Mouse (Mus musculus) neural tube, embryonic 15.5 days (tissue): ENCODE measurements around the gene Neil1. TPM values are rescaled to one million over a fixed set of nuclear protein-coding genes. Genes with fewer than 3 reads are reported as not detected.

Experiments
- ATAC-seq: fragments of 200-750 bp; cut with Nextera tagmentation; 2 replicates; pipeline ENCODE4 v1.8.0; 2017; ENCODE audit warnings: mild to moderate bottlenecking, moderate TSS enrichment, moderate library complexity; ENCODE audit not compliant: low FRiP score
- H3K27ac ChIP-seq: fragments of 300-500 bp; sonication (generic); replicated peaks from 2 replicates; pipeline ENCODE4 v1.5.1; 2015; ENCODE audit warnings: mild to moderate bottlenecking, inconsistent platforms
- H3K27me3 ChIP-seq: fragments of 300-500 bp; sonication (generic); replicated peaks from 2 replicates; pipeline ENCODE4 v1.6.1; 2015; ENCODE audit warnings: inconsistent platforms
- H3K36me3 ChIP-seq: fragments of 300-500 bp; sonication (generic); 2 replicates; pipeline ENCODE4 v1.6.1; 2015; ENCODE audit warnings: inconsistent platforms
- H3K4me1 ChIP-seq: fragments of 300-500 bp; sonication (generic); 2 replicates; pipeline ENCODE4 v1.6.1; 2015; ENCODE audit warnings: inconsistent platforms
- H3K4me2 ChIP-seq: fragments of 300-500 bp; sonication (generic); 2 replicates; pipeline ENCODE4 v1.6.1; 2015; ENCODE audit warnings: inconsistent platforms, mild to moderate bottlenecking, moderate library complexity
- H3K4me3 ChIP-seq: fragments of 300-500 bp; sonication (generic); replicated peaks from 2 replicates; pipeline ENCODE4 v1.5.1; 2015; ENCODE audit warnings: mild to moderate bottlenecking, inconsistent platforms
- H3K9ac ChIP-seq: fragments of 300-500 bp; sonication (generic); replicated peaks from 2 replicates; pipeline ENCODE4 v1.6.1; 2015; ENCODE audit warnings: mild to moderate bottlenecking, inconsistent platforms
- H3K9me3 ChIP-seq: fragments of 300-500 bp; sonication (generic); replicated peaks from 2 replicates; pipeline ENCODE4 v1.6.1; 2016; ENCODE audit warnings: inconsistent platforms
- WGBS: fragments of 180-500 bp; shearing (Covaris S2); methylation state at CpG from one replicate; pipeline ENCODE4 v1.1.7; 2015; ENCODE audit warnings: mixed read lengths; 5-methylcytosine and 5-hydroxymethylcytosine counted together
- polyA plus RNA-seq: library from polyadenylated mRNA; unstranded; fragments of >200 nt; fragmentation: Nextera tagmentation; extraction: Ambion mirVana; gene quantifications from 2 replicates; pipeline ENCODE4 v1.2.1, GENCODE M21; 2015

The Neil1 gene
- polyA plus RNA-seq, 1 experiment from 2014 or later: 10.4 TPM

DNA sequence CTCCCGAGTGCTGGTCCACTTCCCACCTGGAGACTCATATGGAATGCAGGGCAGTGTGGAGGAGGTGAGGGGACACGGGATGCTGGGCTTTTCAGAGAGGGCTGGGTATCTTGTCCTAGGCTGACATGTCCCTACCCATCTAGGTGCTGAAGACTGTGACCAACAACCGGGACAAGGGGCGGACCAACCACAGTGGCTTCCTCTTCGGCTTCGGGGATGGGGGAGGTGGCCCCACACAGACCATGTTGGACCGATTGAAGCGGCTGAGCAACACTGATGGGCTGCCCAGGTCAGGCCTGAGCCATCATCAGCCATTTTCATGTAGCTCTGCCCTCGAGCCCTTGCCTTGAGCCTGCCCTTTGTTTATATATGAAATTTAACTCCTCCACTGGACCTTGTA, 10.3 kb downstream of the Neil1 start:
- no peaks in the 10 kb centered on the region for H3K9me3 ChIP-seq
- H3K4me2 ChIP-seq: no peak overlapping the region
- H3K4me1 ChIP-seq: no peaks in the 10 kb centered on the region
- no peak overlapping the region for H3K27ac ChIP-seq
- no peak overlapping the region for H3K9ac ChIP-seq
- no peaks in the 10 kb centered on the region for H3K27me3 ChIP-seq
- 93% methylated on average over 9 of the region's 9 CpGs for WGBS
- ATAC-seq: no peak
- H3K4me3 ChIP-seq: no peak overlapping the region
- H3K36me3 ChIP-seq: peaks cover 71% of the 10 kb centered on the region

DNA sequence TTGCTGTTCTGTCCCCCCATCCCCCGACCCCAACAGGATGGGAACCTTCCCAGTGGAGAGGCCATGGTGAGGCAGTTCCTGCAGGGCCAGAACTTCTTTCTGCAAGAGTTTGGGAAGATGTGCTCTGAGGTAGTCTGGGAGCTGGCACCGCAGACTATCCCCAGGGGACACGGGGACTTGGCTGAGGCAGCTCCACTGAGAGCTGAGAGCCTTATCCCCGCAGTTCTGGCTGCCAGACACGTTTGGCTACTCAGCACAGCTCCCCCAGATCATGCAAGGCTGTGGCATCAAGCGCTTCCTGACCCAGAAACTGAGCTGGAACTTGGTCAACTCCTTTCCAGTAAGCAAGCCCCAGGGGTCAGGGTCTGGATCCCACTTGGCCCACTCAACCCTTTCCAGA, 10.9 kb downstream of the Neil1 start:
- Histone ChIP-seq H3K9ac (no peak overlapping the region), H3K27ac (no peak overlapping the region), H3K36me3 (peaks cover 66% of the 10 kb centered on the region), H3K4me1 (no peaks in the 10 kb centered on the region), H3K4me3 (no peak overlapping the region), H3K27me3 (no peaks in the 10 kb centered on the region), H3K4me2 (no peak overlapping the region), H3K9me3 (no peaks in the 10 kb centered on the region)
- WGBS: 83% methylated on average over 6 of the region's 6 CpGs
- no peak for ATAC-seq

DNA sequence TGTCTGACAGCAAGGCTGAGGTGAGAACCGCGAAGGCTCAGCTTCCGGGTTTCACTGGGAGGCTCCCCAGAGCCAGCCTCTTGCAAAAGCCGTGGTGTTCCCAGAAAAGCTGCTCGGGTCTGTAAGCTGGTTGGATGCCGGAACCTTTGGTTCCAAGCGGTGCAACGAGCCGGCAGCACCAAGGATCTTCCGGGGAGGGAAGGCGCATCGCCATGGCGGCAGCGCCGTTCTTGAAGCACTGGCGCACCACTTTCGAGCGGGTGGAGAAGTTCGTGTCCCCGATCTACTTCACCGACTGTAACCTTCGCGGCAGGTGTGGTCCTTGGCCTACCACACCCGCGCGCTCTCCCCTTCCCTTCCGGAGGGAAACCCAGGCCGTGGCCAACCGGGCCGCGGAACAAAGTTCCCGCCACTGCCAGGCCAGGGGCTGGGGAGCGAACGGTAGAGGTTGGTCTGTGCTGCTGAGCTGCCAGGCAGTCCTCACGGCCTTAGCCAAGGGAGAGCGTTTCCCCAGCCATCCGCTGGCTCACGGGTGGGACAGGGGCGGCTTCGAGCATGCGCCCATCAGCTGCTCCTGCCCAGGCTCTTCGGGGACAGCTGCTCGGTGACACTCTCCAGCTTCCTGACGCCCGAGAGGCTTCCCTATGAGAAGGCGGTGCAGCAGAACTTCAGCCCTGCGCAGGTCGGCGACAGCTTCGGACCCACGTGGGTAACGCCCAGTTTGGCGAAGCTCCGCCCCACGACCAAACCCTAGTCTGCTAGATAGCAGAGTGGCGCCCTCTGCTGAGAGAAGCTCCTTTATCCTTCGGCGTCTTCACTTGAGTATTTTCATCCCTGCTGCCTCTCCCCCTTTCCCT, 17.3 kb downstream of the Neil1 start, which contains the start of gene Man2c1:
Gene Man2c1, plus strand, starts transcription at position 114 of the 857 bp plus-strand sequence.
- Histone ChIP-seq H3K27ac (peak within 1 kb of the TSS; percentile 95), H3K27me3 (no peaks in the 10 kb centered on the region), H3K9me3 (no peaks in the 10 kb centered on the region), H3K4me3 (peak within 1 kb of the TSS; percentile 88), H3K4me2 (peak within 1 kb of the TSS; percentile 92), H3K4me1 (peaks cover 21% of the 10 kb centered on the region), H3K36me3 (peaks cover 29% of the 10 kb centered on the region), H3K9ac (peak within 1 kb of the TSS; percentile 84)
- peak; percentile 94 for ATAC-seq
- under 1% methylated on average over 58 of the region's 58 CpGs for WGBS

DNA sequence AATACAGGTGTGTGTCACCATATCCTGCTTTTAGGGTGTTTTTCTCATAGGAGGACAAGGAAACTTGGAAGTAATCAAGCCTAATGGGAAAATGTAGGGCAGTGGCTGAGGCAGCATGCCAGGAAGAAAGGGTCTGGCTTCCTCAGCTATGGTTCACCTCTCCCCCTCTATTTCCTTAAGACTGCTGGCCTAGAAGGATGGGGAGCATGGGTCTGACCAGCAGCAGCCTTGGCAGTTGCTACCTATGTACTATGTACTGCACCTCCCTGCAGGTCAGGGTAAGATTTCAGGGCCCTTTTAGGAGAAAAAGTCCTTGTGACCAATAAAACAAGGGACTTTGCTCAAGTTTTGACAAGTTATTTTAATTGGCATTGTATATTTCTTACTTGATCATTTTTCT, 18.5 kb downstream of the Neil1 start:
- Histone ChIP-seq H3K4me3 (peak overlapping the region; percentile 88), H3K27ac (0 out of 2 replicates have a peak overlapping the region, but pooled peaks have one; percentile 13), H3K4me1 (peaks cover 21% of the 10 kb centered on the region), H3K36me3 (peaks cover 33% of the 10 kb centered on the region), H3K9me3 (no peaks in the 10 kb centered on the region), H3K27me3 (no peaks in the 10 kb centered on the region), H3K4me2 (peak overlapping the region; percentile 92), H3K9ac (peak overlapping the region; percentile 84; the same call in 1 of the 2 replicates)
- no peak for ATAC-seq

DNA sequence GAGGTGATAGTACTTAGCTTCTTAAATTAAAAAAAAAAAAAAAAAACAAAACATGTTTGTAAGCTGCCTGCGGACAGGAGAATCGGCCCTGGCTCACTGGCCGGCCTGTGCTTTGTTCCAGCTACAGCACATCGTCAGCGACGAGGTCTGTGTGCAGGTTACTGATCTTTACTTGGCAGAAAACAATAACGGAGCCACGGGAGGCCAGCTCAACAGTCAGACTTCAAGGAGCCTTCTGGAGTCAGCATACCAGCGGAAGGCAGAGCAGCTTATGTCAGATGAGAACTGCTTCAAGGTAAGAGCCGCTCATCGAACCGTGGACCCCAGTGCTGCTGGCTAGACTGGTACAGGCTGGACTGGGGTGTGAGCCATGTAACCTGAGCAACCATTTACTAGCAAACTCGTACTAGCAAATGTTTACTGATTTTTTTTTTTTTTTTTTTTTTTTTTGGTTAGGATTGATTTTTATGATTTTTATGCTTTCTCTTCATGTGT, 30.8 kb downstream of the Neil1 start:
- H3K27me3 ChIP-seq: no peaks in the 10 kb centered on the region
- H3K4me1 ChIP-seq: no peaks in the 10 kb centered on the region
- 91% methylated on average over 13 of the region's 13 CpGs for WGBS
- no peak overlapping the region for H3K27ac ChIP-seq
- H3K36me3 ChIP-seq: peaks cover 75% of the 10 kb centered on the region
- ATAC-seq: no peak
- no peak overlapping the region for H3K4me2 ChIP-seq
- no peaks in the 10 kb centered on the region for H3K9me3 ChIP-seq
- no peak overlapping the region for H3K4me3 ChIP-seq
- H3K9ac ChIP-seq: no peak overlapping the region

Other genes starting within 250 kb of the Neil1 start
- gene Snx33, start 219.9 kb downstream of the Neil1 start, polyA plus RNA-seq: 2.2 and 3.2 TPM in 2 replicates
- 73.7 and 77.5 TPM in 2 replicates for gene Imp3, start 210.8 kb downstream of the Neil1 start, polyA plus RNA-seq
- 28.3 and 29.6 TPM in 2 replicates for gene Snupn, start 197.4 kb downstream of the Neil1 start, polyA plus RNA-seq
- 23.8 and 24.9 TPM in 2 replicates for gene Ptpn9, start 153.4 kb downstream of the Neil1 start, polyA plus RNA-seq
- gene Sin3a, start 76.3 kb downstream of the Neil1 start, polyA plus RNA-seq: 20.7 and 21.2 TPM in 2 replicates
- 87.0 and 99.7 TPM in 2 replicates for gene Man2c1, start 17.6 kb downstream of the Neil1 start, polyA plus RNA-seq
- gene Commd4, start 10.0 kb upstream of the Neil1 start, polyA plus RNA-seq: 155 and 178 TPM in 2 replicates
- gene Trcg1, start 88.3 kb upstream of the Neil1 start, polyA plus RNA-seq: not detected in 2 replicates
- gene 1700017B05Rik, start 114.3 kb upstream of the Neil1 start, polyA plus RNA-seq: 4.1 and 10.9 TPM in 2 replicates